Mouse (Mus musculus): Measurements from ENCODE around the gene Atp6v1d. TPM values are rescaled to one million over a fixed set of nuclear protein-coding genes. Genes with fewer than 3 reads are reported as not detected.

The Atp6v1d gene
- 9.6 TPM in 2 replicates for polyA plus RNA-seq (2012)

DNA sequence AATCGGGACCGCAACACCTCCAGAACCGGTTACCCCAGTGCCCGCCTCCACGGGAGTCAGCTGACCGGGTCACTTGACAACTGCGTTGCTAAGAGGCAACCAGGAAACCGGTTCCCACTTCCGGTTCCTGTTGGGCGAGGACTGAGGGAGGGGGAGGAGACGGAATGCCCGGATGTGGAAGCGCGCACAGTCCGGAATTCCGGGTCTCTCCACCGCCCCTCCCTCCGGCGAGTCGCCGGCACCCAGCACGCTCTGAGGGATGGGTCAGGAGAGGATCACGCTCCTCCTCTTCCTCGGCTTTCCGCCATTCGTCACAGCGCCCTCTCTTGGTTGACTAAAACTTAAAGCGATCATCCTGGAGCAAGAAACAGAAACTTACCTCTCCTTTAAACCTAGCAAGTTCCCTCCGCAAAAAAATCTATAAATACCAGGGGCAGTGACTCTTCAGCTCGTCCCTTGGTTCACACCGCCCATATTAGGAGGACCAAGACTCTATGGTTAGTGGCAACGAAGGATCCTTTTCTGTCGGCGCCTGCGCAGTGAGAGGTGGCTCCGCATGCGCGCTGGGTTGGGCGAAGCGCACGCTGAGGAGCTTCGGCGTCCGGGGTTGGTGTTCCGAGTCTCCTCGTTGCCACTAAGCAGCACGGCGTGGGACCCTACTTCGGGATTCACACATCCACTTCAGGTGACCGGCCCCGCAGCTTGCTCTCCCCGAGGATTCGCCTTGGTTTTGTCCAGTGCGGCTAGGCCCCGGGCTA, at the start of gene Atp6v1d, which contains the start of gene Eif2s1:
Gene Atp6v1d, minus strand, starts transcription at position 143 of the 758 bp plus-strand sequence.
Gene Eif2s1, plus strand, starts transcription at position 324 of the 758 bp plus-strand sequence.

GRCm38 (mm10) chr12:78906707-78907162, 45.3 kb upstream of the Atp6v1d start, which contains the start of gene Plek2:
Gene Plek2, minus strand, starts transcription at chr12:78906964.

Other genes with a start within 250 kb of the Atp6v1d start
- gene Fam71d, start 170.1 kb downstream of the Atp6v1d start, polyA plus RNA-seq (2012): not detected in 2 replicates
- 0.56 and 0.86 TPM in 2 replicates for gene Mpp5, start 112.7 kb downstream of the Atp6v1d start, polyA plus RNA-seq (2012)
- 28.3 and 29.1 TPM in 2 replicates for gene Eif2s1, start 181 bp upstream of the Atp6v1d start, polyA plus RNA-seq (2012)
- 0.03 and 0.18 TPM in 2 replicates for gene Plek2, start 45.3 kb upstream of the Atp6v1d start, polyA plus RNA-seq (2012)
- 27.0 and 40.8 TPM in 2 replicates for gene Tmem229b, start 146.0 kb upstream of the Atp6v1d start, polyA plus RNA-seq (2012)
- 0.05 and 0.13 TPM in 2 replicates for gene Plekhh1, start 167.5 kb upstream of the Atp6v1d start, polyA plus RNA-seq (2012)
- gene Pigh, start 228.0 kb upstream of the Atp6v1d start, polyA plus RNA-seq (2012): 4.4 and 4.5 TPM in 2 replicates